Mouse (Mus musculus): ENCODE data around the gene Mpg. TPM values are rescaled to one million over a fixed set of nuclear protein-coding genes. Genes with fewer than 3 reads are reported as not detected.

The Mpg gene
- total and polyA plus RNA-seq, 2 experiments from 2014 or later: 15.0 to 22.8 TPM

DNA sequence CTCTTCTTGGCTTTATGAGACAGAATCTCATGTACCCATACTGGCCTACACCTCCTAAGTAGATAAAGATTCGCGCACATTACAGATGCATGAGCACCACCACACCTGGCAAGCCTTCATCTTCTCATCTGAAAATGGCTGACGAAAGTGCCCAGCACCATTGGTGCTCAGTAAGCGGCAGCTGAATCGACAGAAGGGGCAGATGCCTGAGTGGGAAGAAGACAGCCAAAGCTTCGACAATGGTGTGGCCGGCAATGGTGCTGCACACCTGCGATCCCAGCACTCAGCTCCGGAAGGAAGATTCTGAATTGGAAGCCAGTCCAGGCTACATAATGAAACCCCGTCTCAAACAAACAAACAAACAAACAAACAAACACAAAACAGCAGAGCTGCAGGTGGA lies 7.0 kb upstream of the Mpg start:
- TF ChIP-seq CTCF (IDR thresholded peaks at IDR 0.05; ENCODE audit: low read depth): no peak
- TF ChIP-seq EP300 (IDR thresholded peaks at IDR 0.05; ENCODE audit: low read depth): no peak
- H3K4me2 ChIP-seq (ENCODE audit: low read depth, low read length): no peak overlapping the region
- no peak overlapping the region for H3K4me3 ChIP-seq (ENCODE audit: low read depth, low read length)
- H3K4me1 ChIP-seq (ENCODE audit: control insufficient read depth, insufficient read depth): peaks cover 22% of the 10 kb centered on the region
- H3K27ac ChIP-seq (ENCODE audit: low read depth): no peak overlapping the region
- no peak overlapping the region for H3K9ac ChIP-seq (replicated peaks; ENCODE audit: low read depth, low read length)
- H3K36me3 ChIP-seq (replicated peaks; ENCODE audit: control insufficient read depth, insufficient read depth, low read length): peaks cover 20% of the 10 kb centered on the region
- DNase-seq (ENCODE audit: low spot score): no peak
- no peaks in the 10 kb centered on the region for H3K27me3 ChIP-seq (ENCODE audit: control insufficient read depth, insufficient read depth, low read length)
- no peaks in the 10 kb centered on the region for H3K9me3 ChIP-seq (replicated peaks; ENCODE audit: control insufficient read depth, low read length)
- ATAC-seq (ENCODE audit: insufficient read depth, low read depth): no peak
- 85% methylated on average over 10 of the region's 10 CpGs for WGBS

DNA sequence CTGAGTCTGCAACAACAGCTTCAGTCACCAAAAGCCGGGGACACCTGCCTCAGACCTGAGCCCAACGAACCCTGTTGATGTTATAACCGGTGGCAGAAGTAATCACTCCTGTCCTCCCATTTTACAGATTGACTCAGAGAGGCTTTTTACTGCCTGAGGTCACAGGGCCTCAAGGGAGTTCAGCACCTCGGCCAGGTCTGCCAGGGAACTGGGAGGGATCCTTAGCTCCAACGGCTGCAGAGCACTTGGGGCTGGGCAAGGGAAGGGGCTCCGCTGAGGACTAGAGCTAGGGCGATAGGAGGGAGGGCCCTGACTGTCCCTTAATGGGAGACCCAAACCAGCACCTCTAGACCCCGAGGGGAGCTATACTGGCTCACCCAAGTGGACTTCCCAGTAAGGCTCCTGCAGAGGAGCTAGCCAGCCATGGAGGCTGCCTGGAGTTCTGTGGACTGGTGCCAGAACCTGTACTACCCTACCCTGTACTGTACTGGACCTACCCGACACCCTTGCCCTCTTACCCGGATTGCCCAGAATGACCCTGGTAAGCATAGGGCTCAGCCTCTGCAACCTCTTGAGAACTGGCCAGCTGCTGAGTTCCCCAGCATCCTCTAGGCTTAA lies 5.6 kb upstream of the Mpg start:
- Histone ChIP-seq H3K9me3 (replicated peaks; ENCODE audit: control insufficient read depth, low read length) (no peaks in the 10 kb centered on the region), H3K4me3 (ENCODE audit: low read depth, low read length) (peak overlapping the region; percentile 79), H3K27me3 (ENCODE audit: control insufficient read depth, insufficient read depth, low read length) (no peaks in the 10 kb centered on the region), H3K4me1 (ENCODE audit: control insufficient read depth, insufficient read depth) (peaks cover 36% of the 10 kb centered on the region), H3K27ac (ENCODE audit: low read depth) (peak overlapping the region; percentile 91), H3K4me2 (ENCODE audit: low read depth, low read length) (peak overlapping the region; percentile 89), H3K9ac (replicated peaks; ENCODE audit: low read depth, low read length) (peak overlapping the region; percentile 91), H3K36me3 (replicated peaks; ENCODE audit: control insufficient read depth, insufficient read depth, low read length) (peaks cover 6% of the 10 kb centered on the region; the same call in 1 of the 2 replicates)
- ATAC-seq (ENCODE audit: insufficient read depth, low read depth): peak; percentile 33; the same call in 1 of the 2 replicates
- no peak for DNase-seq (ENCODE audit: low spot score)
- TF ChIP-seq CTCF (IDR thresholded peaks at IDR 0.05; ENCODE audit: low read depth) (no peak), EP300 (IDR thresholded peaks at IDR 0.05; ENCODE audit: low read depth) (no peak)
- 39% methylated on average over 10 of the region's 10 CpGs for WGBS

DNA sequence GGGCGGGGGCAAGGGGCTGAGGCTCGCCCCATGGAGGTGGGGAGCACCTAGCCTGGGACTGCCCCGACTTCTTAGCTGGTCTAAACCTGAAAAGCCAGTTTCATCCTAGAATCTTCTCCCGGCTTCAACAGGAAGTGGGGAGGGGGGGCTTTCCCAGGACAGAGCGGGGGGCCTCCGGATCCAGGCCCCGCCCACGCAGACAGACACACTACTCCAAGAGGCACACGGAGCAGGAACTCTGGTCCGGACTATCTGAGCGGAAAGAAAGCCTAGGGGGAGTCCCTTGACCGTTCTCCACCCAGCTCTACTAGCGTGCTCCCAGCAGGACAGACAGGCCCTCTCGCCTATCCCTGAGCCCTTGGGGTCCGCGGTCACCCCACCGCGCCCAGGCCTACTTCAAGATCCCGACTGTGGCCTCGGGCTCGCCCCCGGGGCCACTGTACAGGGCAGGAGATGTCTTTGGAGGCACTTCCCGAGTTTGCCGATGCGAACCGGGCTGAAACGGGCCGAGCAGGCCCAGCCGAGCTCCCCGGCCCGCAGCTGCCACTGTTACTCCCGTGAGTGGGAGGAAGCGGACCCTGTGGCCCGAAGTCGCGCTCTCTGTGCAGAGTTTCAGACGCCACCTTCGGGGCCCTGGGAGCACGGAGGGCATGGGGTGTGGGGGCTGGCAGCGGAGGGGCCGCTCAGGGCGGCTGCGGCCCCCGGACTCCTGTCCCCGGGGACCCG lies 4.9 kb upstream of the Mpg start:
- Histone ChIP-seq H3K9me3 (replicated peaks; ENCODE audit: control insufficient read depth, low read length) (no peaks in the 10 kb centered on the region), H3K27me3 (ENCODE audit: control insufficient read depth, insufficient read depth, low read length) (no peaks in the 10 kb centered on the region), H3K27ac (ENCODE audit: low read depth) (peak overlapping the region; percentile 91), H3K4me3 (ENCODE audit: low read depth, low read length) (peak overlapping the region; percentile 79), H3K4me1 (ENCODE audit: control insufficient read depth, insufficient read depth) (peaks cover 41% of the 10 kb centered on the region), H3K36me3 (replicated peaks; ENCODE audit: control insufficient read depth, insufficient read depth, low read length) (no peaks in the 10 kb centered on the region), H3K9ac (replicated peaks; ENCODE audit: low read depth, low read length) (peak overlapping the region; percentile 91), H3K4me2 (ENCODE audit: low read depth, low read length) (peak overlapping the region; percentile 89)
- DNase-seq (ENCODE audit: low spot score) (peak; percentile 82), ATAC-seq (ENCODE audit: insufficient read depth, low read depth) (peak; percentile 43)
- TF ChIP-seq CTCF (IDR thresholded peaks at IDR 0.05; ENCODE audit: low read depth): no peak
- no peak for TF ChIP-seq EP300 (IDR thresholded peaks at IDR 0.05; ENCODE audit: low read depth)
- 1% methylated on average over 44 of the region's 46 CpGs for WGBS

DNA sequence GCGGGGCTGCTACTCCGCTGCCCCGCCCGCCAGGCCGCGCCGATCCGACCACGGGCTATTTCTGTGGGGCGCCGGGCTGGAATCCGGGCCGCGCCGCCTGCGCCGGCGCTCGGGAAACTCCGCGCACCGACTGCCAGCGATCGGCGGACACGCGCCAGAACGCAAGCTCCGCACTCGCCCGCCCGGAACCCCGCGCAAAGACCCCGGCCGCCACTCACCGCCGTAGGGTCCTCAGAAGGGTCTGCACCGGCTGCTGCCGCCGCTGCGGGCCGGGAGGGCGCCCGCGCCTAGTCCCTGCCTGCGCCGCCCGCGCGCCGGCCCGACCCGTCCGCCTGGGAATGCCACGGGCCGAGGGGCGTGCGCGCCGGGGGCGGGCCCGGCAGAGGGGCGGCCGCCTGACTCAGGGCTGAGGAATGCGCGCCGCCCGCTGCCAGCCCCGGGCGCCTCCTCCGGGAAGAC lies 4.3 kb upstream of the Mpg start, which contains the start of gene Rhbdf1:
Gene Rhbdf1 (minus strand): TSS at position 350 of the 459 bp plus-strand sequence.
- ATAC-seq (ENCODE audit: insufficient read depth, low read depth) (peak; percentile 55), DNase-seq (ENCODE audit: low spot score) (peak; percentile 65)
- H3K4me1 ChIP-seq (ENCODE audit: control insufficient read depth, insufficient read depth): peaks cover 44% of the 10 kb centered on the region
- peak within 1 kb of the TSS; percentile 91 for H3K27ac ChIP-seq (ENCODE audit: low read depth)
- H3K4me2 ChIP-seq (ENCODE audit: low read depth, low read length): peak within 1 kb of the TSS; percentile 89
- TF ChIP-seq CTCF (IDR thresholded peaks at IDR 0.05; ENCODE audit: low read depth) (no peak), EP300 (IDR thresholded peaks at IDR 0.05; ENCODE audit: low read depth) (no peak)
- H3K4me3 ChIP-seq (ENCODE audit: low read depth, low read length): peak within 1 kb of the TSS; percentile 79
- no peaks in the 10 kb centered on the region for H3K27me3 ChIP-seq (ENCODE audit: control insufficient read depth, insufficient read depth, low read length)
- no peaks in the 10 kb centered on the region for H3K36me3 ChIP-seq (replicated peaks; ENCODE audit: control insufficient read depth, insufficient read depth, low read length)
- peak within 1 kb of the TSS; percentile 91 for H3K9ac ChIP-seq (replicated peaks; ENCODE audit: low read depth, low read length)
- no peaks in the 10 kb centered on the region for H3K9me3 ChIP-seq (replicated peaks; ENCODE audit: control insufficient read depth, low read length)
- WGBS: 1% methylated on average over 43 of the region's 72 CpGs

DNA sequence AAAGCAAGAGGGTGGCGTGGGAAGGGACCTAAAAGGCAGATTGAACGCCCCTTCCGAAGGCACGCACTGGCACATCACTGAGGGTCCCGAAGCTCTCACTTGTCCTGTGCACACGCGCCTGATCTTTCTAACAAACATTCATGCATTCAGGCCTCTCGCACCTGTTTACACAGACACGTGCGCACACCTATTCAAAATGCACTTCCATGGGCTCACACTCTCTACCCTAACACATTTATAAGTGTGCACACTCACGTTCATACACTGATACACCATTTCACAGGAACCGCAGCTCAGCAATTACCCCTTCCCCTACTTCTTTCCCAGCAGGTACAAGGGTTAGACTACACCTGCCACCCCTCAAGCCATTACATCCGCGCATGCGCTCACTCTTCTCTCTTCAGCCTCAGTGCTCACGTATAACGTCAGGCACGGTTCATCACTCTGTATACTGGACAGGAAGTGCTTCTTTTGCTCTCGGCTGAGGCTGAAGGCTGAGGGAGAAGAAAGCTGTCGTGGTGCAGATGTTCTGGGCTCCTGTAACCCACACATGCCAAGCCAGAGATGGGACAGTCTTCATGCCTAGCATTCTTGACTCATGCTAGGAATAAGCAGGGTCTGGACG lies 3.6 kb upstream of the Mpg start:
- Histone ChIP-seq H3K4me3 (ENCODE audit: low read depth, low read length) (peak overlapping the region; percentile 79), H3K36me3 (replicated peaks; ENCODE audit: control insufficient read depth, insufficient read depth, low read length) (no peaks in the 10 kb centered on the region), H3K9ac (replicated peaks; ENCODE audit: low read depth, low read length) (peak overlapping the region; percentile 91), H3K27me3 (ENCODE audit: control insufficient read depth, insufficient read depth, low read length) (no peaks in the 10 kb centered on the region), H3K9me3 (replicated peaks; ENCODE audit: control insufficient read depth, low read length) (no peaks in the 10 kb centered on the region), H3K4me2 (ENCODE audit: low read depth, low read length) (peak overlapping the region; percentile 89), H3K27ac (ENCODE audit: low read depth) (peak overlapping the region; percentile 91), H3K4me1 (ENCODE audit: control insufficient read depth, insufficient read depth) (peaks cover 47% of the 10 kb centered on the region)
- WGBS: 14% methylated on average over 21 of the region's 21 CpGs
- no peak for ATAC-seq (ENCODE audit: insufficient read depth, low read depth)
- no peak for DNase-seq (ENCODE audit: low spot score)
- no peak for TF ChIP-seq EP300 (IDR thresholded peaks at IDR 0.05; ENCODE audit: low read depth)
- TF ChIP-seq CTCF (IDR thresholded peaks at IDR 0.05; ENCODE audit: low read depth): no peak
